Mouse (Mus musculus): ENCODE measurements around the gene Ttc21a.

Ttc21a gene

GRCm38 (mm10) chr9:119941407-119941806 lies 4.0 kb downstream of the Ttc21a start:
- no peak for DNase-seq (ENCODE audit: low read depth, low spot score)

- DNase-seq (ENCODE audit: low read depth, low spot score): no peak
Measured at GRCm38 (mm10) chr9:119941861-119942260, 4.5 kb downstream of the Ttc21a start.

- DNase-seq (ENCODE audit: low read depth, low spot score): no peak
Measured at GRCm38 (mm10) chr9:119943326-119943725, 5.9 kb downstream of the Ttc21a start.

- no peak for DNase-seq (ENCODE audit: low read depth, low spot score)
Measured at GRCm38 (mm10) chr9:119945173-119945900, 7.9 kb downstream of the Ttc21a start.

GRCm38 (mm10) chr9:119948804-119949203 lies 11.4 kb downstream of the Ttc21a start:
- no peak for DNase-seq (ENCODE audit: low read depth, low spot score)

GRCm38 (mm10) chr9:119950434-119950833 lies 13.0 kb downstream of the Ttc21a start:
- no peak for DNase-seq (ENCODE audit: low read depth, low spot score)

- DNase-seq (ENCODE audit: low read depth, low spot score): no peak
Measured at GRCm38 (mm10) chr9:119951388-119951787, 14.0 kb downstream of the Ttc21a start.

- DNase-seq (ENCODE audit: low read depth, low spot score): no peak
Measured at GRCm38 (mm10) chr9:119958835-119959234, 21.4 kb downstream of the Ttc21a start.

GRCm38 (mm10) chr9:119962216-119962615 lies 24.8 kb downstream of the Ttc21a start:
- DNase-seq (ENCODE audit: low read depth, low spot score): no peak

GRCm38 (mm10) chr9:119962987-119963667 lies 25.7 kb downstream of the Ttc21a start:
- peak; percentile 47 for DNase-seq (ENCODE audit: low read depth, low spot score)

- no peak for DNase-seq (ENCODE audit: low read depth, low spot score)
Measured at GRCm38 (mm10) chr9:119964206-119964605, 26.8 kb downstream of the Ttc21a start.

- no peak for DNase-seq (ENCODE audit: low read depth, low spot score)
Measured at GRCm38 (mm10) chr9:119965186-119965585, 27.8 kb downstream of the Ttc21a start.

GRCm38 (mm10) chr9:119966221-119966910 lies 29.0 kb downstream of the Ttc21a start:
- DNase-seq (ENCODE audit: low read depth, low spot score): no peak

- DNase-seq (ENCODE audit: low read depth, low spot score): no peak
Measured at GRCm38 (mm10) chr9:119969811-119970210, 32.4 kb downstream of the Ttc21a start.

- no peak for DNase-seq (ENCODE audit: low read depth, low spot score)
Measured at GRCm38 (mm10) chr9:119970221-119970620, 32.8 kb downstream of the Ttc21a start.

- DNase-seq (ENCODE audit: low read depth, low spot score): no peak
Measured at GRCm38 (mm10) chr9:119970763-119971656, 33.6 kb downstream of the Ttc21a start.

- no peak for DNase-seq (ENCODE audit: low read depth, low spot score)
Measured at GRCm38 (mm10) chr9:119972166-119972565, 34.8 kb downstream of the Ttc21a start.

GRCm38 (mm10) chr9:119972582-119972981 lies 35.2 kb downstream of the Ttc21a start:
- DNase-seq (ENCODE audit: low read depth, low spot score): peak; percentile 54

GRCm38 (mm10) chr9:119973281-119973680 lies 35.9 kb downstream of the Ttc21a start:
- no peak for DNase-seq (ENCODE audit: low read depth, low spot score)

- DNase-seq (ENCODE audit: low read depth, low spot score): no peak
Measured at GRCm38 (mm10) chr9:119973869-119974520, 36.6 kb downstream of the Ttc21a start.

- DNase-seq (ENCODE audit: low read depth, low spot score): no peak
Measured at GRCm38 (mm10) chr9:119974609-119975008, 37.2 kb downstream of the Ttc21a start.

All from skeletal muscle tissue, adult 2 months (tissue).